Comparison of ENCODE assay signal across 16 mouse cellular contexts in genomic region chr19:25698850-25699249, GRCm38 (mm10). TPM values are rescaled to one million over a fixed set of nuclear protein-coding genes. Genes with fewer than 3 reads are reported as not detected.
DNase-seq lines count a peak whose midpoint lies in the region.
"Had no signal": no experiment of that assay in that cellular context is flagged by ENCODE, and none has a peak within 500 bp of the region (broad histone marks: within the 10 kb centered on the region; RNA-seq: fewer than 3 reads in every experiment).

No protein-coding gene starts in this region.

- DNase-seq in gastrocnemius, postnatal 14 days, result peak; percentile 30
- no peak for DNase-seq in gastrocnemius, postnatal 10 days
- DNase-seq in ZHBTc4 (ENCODE audit: low read depth, low spot score), result peak; percentile 9
- peak; percentile 37 for DNase-seq in embryo, embryonic 11 days
- DNase-seq in testis, postnatal 14 days (ENCODE audit: low spot score), result peak; percentile 72
- DNase-seq in cerebellum, adult 9-11 months, result no peak
- no peak for DNase-seq in layer of hippocampus, postnatal 10 days (ENCODE audit: low spot score in 2 of 2)
- DNase-seq: cerebellum, adult 11 months; heart, adult 2 months; heart, postnatal 36 days; kidney, adult 9 months; kidney, postnatal 25 days; liver; midbrain, embryonic 14.5 days; thymus, adult 2 months had no signal

- intact Hi-C loops in gastrocnemius, postnatal 14 days (cut with DNase I; ENCODE audit: low total_unique reads), result no loop called here

RNA-seq across cellular contexts. Expression of gene Dmrt2, which starts 26.6 kb away (rescaled TPM):
- 1 to 10 TPM; 3.9 to 5.1 TPM for total RNA-seq in gastrocnemius, postnatal 14 days (2021)
- 1 to 10 TPM; 5.3 to 6.4 TPM for total RNA-seq in gastrocnemius, postnatal 10 days (2021)
- 1 to 10 TPM; 1.8 to 3.2 TPM for total RNA-seq in layer of hippocampus, postnatal 10 days (2021)
- total RNA-seq: heart, postnatal 36 days; megakaryocyte progenitor cell, adult 5-6 weeks had no signal

Comparison
In these comparisons a context has a peak if more than half of its experiments do, and no peak if none do; other contexts are left out.
1. DNase-seq: peak in gastrocnemius, postnatal 14 days (single experiment), ZHBTc4 (single experiment), embryo, embryonic 11 days (single experiment) and testis, postnatal 14 days (single experiment); none in gastrocnemius, postnatal 10 days (single experiment), cerebellum, adult 9-11 months (single experiment) and layer of hippocampus, postnatal 10 days (0 of 2).